Mouse (Mus musculus) spleen, embryonic (tissue): ENCODE results near the gene Olfr1049.
"Not testable (repeated sequence)": the region's sequence is repeated elsewhere in the genome, so short reads cannot be mapped to it uniquely, and the experiment has no call there.

Experiments
- CTCF ChIA-PET: fragments of 350-600 bp; sonication (Branson Sonifier 250); formaldehyde crosslinking; loops from one replicate; lab custom pipeline; 2022; lab: Charles Lee

The Olfr1049 gene

GRCm38 (mm10) chr2:86258228-86258627 lies at the start of gene Olfr1049:
Gene Olfr1049, minus strand, starts transcription at chr2:86258328.
- CTCF ChIA-PET: not testable (repeated sequence)

GRCm38 (mm10) chr2:86292155-86292554 lies 34.0 kb upstream of the Olfr1049 start, which contains the start of gene Olfr1052:
Gene Olfr1052, plus strand, starts transcription at chr2:86292455.
- CTCF ChIA-PET: no interaction called here

- CTCF ChIA-PET: not testable (repeated sequence)
Observed at GRCm38 (mm10) chr2:86278988-86279387, 20.9 kb upstream of the Olfr1049 start, which contains the start of gene Olfr1051. Gene Olfr1051, minus strand, starts transcription at chr2:86279088.

GRCm38 (mm10) chr2:86240189-86240588 lies 17.9 kb downstream of the Olfr1049 start, which contains the start of gene Olfr1048:
Gene Olfr1048, minus strand, starts transcription at chr2:86240289.
- CTCF ChIA-PET: no interaction called here

- CTCF ChIA-PET: no interaction called here
Observed at GRCm38 (mm10) chr2:86231301-86231700, 26.8 kb downstream of the Olfr1049 start, which contains the start of gene Olfr1047. Gene Olfr1047, minus strand, starts transcription at chr2:86231401.

GRCm38 (mm10) chr2:86219214-86219613 lies 38.9 kb downstream of the Olfr1049 start, which contains the start of gene Olfr1046:
Gene Olfr1046, minus strand, starts transcription at chr2:86219314.
- CTCF ChIA-PET: no interaction called here
